Mouse (Mus musculus) liver, adult 2 months (tissue): ENCODE measurements around the gene Mpdu1.

Experiments
- CTCF ChIP-seq: fragments of 200-500 bp; IDR thresholded peaks from 2 replicates; pipeline ENCODE4 v1.5.1; 2011; ENCODE audit warnings: low read depth, low read length, control low read depth
- POLR2A ChIP-seq: fragments of 200-500 bp; IDR thresholded peaks from 2 replicates; pipeline ENCODE4 v1.6.1; 2011; ENCODE audit warnings: low read length, control low read depth; ENCODE audit not compliant: insufficient read depth; ENCODE audit errors: extremely low read depth

DNA sequence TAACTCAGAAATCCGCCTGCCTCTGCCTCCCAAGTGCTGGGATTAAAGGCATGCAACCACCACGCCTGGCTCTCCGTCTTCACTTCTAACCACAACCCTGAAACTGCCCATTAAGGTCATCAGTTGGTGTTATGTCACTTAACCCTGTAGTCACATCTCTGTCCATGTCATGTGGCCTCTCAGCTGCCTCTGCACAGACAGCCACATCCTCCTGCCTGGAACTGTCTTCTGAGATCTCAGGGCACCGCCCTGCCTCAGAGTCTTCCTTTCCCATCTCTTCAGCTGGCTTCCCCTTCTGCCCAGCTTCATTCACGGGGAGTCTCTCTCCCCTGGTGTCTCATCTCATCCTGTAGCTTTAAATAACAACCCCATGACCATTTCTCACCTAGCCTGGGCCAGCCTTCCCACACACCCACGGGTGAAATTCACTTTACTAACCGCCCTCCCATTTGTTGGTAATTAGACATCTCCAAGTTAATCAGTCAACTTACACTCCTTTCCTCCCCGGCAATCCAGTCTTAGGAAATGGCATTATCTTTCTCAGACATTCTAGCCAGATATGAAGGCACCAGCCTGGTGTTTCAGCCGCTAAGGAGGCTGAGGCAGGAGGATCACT, 29.9 kb upstream of the Mpdu1 start:
- TF ChIP-seq CTCF = no peak
- TF ChIP-seq POLR2A = no peak
